Mouse (Mus musculus): Measurements from ENCODE around the gene Acsbg1. TPM values are rescaled to one million over a fixed set of nuclear protein-coding genes. Genes with fewer than 3 reads are reported as not detected.

Gene Acsbg1
- polyA plus RNA-seq, 1 experiment from 2014 or later = 1.5 TPM

GRCm38 (mm10) chr9:54639192-54639591 lies 22.5 kb downstream of the Acsbg1 start:
- Histone ChIP-seq H3K4me2 (replicated peaks) (no peak overlapping the region), H3K27me3 (no peaks in the 10 kb centered on the region), H3K27ac (no peak overlapping the region), H3K4me1 (no peaks in the 10 kb centered on the region), H3K9ac (no peak overlapping the region), H3K4me3 (no peak overlapping the region), H3K9me3 (no peaks in the 10 kb centered on the region), H3K36me3 (no peaks in the 10 kb centered on the region)
- no peak for ATAC-seq (ENCODE audit: insufficient number of reproducible peaks, insufficient read depth, low FRiP score, low TSS enrichment)
- WGBS = 45% methylated on average over 2 of the region's 2 CpGs

- H3K4me1 ChIP-seq = no peaks in the 10 kb centered on the region
- no peak for ATAC-seq (ENCODE audit: insufficient number of reproducible peaks, insufficient read depth, low FRiP score, low TSS enrichment)
- 60% methylated on average over 5 of the region's 5 CpGs for WGBS
- no peaks in the 10 kb centered on the region for H3K9me3 ChIP-seq
- H3K4me3 ChIP-seq = no peak overlapping the region
- H3K4me2 ChIP-seq (replicated peaks) = no peak overlapping the region
- H3K27ac ChIP-seq = no peak overlapping the region
- no peaks in the 10 kb centered on the region for H3K36me3 ChIP-seq
- H3K9ac ChIP-seq = no peak overlapping the region
- no peaks in the 10 kb centered on the region for H3K27me3 ChIP-seq
Observed at GRCm38 (mm10) chr9:54637510-54638314, 24.0 kb downstream of the Acsbg1 start.

GRCm38 (mm10) chr9:54633401-54633800 lies 28.3 kb downstream of the Acsbg1 start:
- Histone ChIP-seq H3K27me3 (no peaks in the 10 kb centered on the region), H3K9ac (no peak overlapping the region), H3K4me1 (no peaks in the 10 kb centered on the region), H3K9me3 (no peaks in the 10 kb centered on the region), H3K36me3 (no peaks in the 10 kb centered on the region), H3K27ac (no peak overlapping the region), H3K4me3 (no peak overlapping the region), H3K4me2 (replicated peaks) (no peak overlapping the region)
- no peak for ATAC-seq (ENCODE audit: insufficient number of reproducible peaks, insufficient read depth, low FRiP score, low TSS enrichment)
- WGBS = 76% methylated on average over 2 of the region's 2 CpGs

- no peaks in the 10 kb centered on the region for H3K27me3 ChIP-seq
- no peaks in the 10 kb centered on the region for H3K36me3 ChIP-seq
- no peaks in the 10 kb centered on the region for H3K9me3 ChIP-seq
- H3K4me1 ChIP-seq = no peaks in the 10 kb centered on the region
- no peak overlapping the region for H3K9ac ChIP-seq
- ATAC-seq (ENCODE audit: insufficient number of reproducible peaks, insufficient read depth, low FRiP score, low TSS enrichment) = no peak
- H3K27ac ChIP-seq = no peak overlapping the region
- no peak overlapping the region for H3K4me2 ChIP-seq (replicated peaks)
- H3K4me3 ChIP-seq = no peak overlapping the region
Observed at GRCm38 (mm10) chr9:54630905-54631304, 30.8 kb downstream of the Acsbg1 start.

- Histone ChIP-seq H3K27me3 (no peaks in the 10 kb centered on the region), H3K4me2 (replicated peaks) (no peak overlapping the region), H3K4me3 (no peak overlapping the region), H3K9me3 (no peaks in the 10 kb centered on the region), H3K4me1 (no peaks in the 10 kb centered on the region), H3K9ac (no peak overlapping the region), H3K27ac (no peak overlapping the region), H3K36me3 (no peaks in the 10 kb centered on the region)
- WGBS = 78% methylated on average over 5 of the region's 5 CpGs
- ATAC-seq (ENCODE audit: insufficient number of reproducible peaks, insufficient read depth, low FRiP score, low TSS enrichment) = no peak
Observed at GRCm38 (mm10) chr9:54629613-54630261, 31.9 kb downstream of the Acsbg1 start.

GRCm38 (mm10) chr9:54628752-54629151 lies 32.9 kb downstream of the Acsbg1 start:
- no peak overlapping the region for H3K4me2 ChIP-seq (replicated peaks)
- no peak overlapping the region for H3K27ac ChIP-seq
- no peaks in the 10 kb centered on the region for H3K9me3 ChIP-seq
- no peak for ATAC-seq (ENCODE audit: insufficient number of reproducible peaks, insufficient read depth, low FRiP score, low TSS enrichment)
- no peaks in the 10 kb centered on the region for H3K4me1 ChIP-seq
- H3K27me3 ChIP-seq = no peaks in the 10 kb centered on the region
- no peak overlapping the region for H3K4me3 ChIP-seq
- WGBS = 77% methylated on average over 4 of the region's 4 CpGs
- H3K36me3 ChIP-seq = no peaks in the 10 kb centered on the region
- no peak overlapping the region for H3K9ac ChIP-seq

- 94% methylated on average over 5 of the region's 5 CpGs for WGBS
- Histone ChIP-seq H3K4me3 (no peak overlapping the region), H3K9ac (no peak overlapping the region), H3K4me1 (no peaks in the 10 kb centered on the region), H3K9me3 (no peaks in the 10 kb centered on the region), H3K27me3 (no peaks in the 10 kb centered on the region), H3K4me2 (replicated peaks) (no peak overlapping the region), H3K27ac (no peak overlapping the region), H3K36me3 (no peaks in the 10 kb centered on the region)
- ATAC-seq (ENCODE audit: insufficient number of reproducible peaks, insufficient read depth, low FRiP score, low TSS enrichment) = no peak
Observed at GRCm38 (mm10) chr9:54627240-54627639, 34.4 kb downstream of the Acsbg1 start.

- Histone ChIP-seq H3K4me3 (no peak overlapping the region), H3K27me3 (no peaks in the 10 kb centered on the region), H3K27ac (no peak overlapping the region), H3K4me2 (replicated peaks) (no peak overlapping the region), H3K9me3 (no peaks in the 10 kb centered on the region), H3K36me3 (no peaks in the 10 kb centered on the region), H3K9ac (no peak overlapping the region), H3K4me1 (no peaks in the 10 kb centered on the region)
- ATAC-seq (ENCODE audit: insufficient number of reproducible peaks, insufficient read depth, low FRiP score, low TSS enrichment) = no peak
- 72% methylated on average over 13 of the region's 13 CpGs for WGBS
Observed at GRCm38 (mm10) chr9:54614182-54614850, 47.4 kb downstream of the Acsbg1 start.

- H3K9ac ChIP-seq = no peak overlapping the region
- no peaks in the 10 kb centered on the region for H3K4me1 ChIP-seq
- no peak overlapping the region for H3K4me2 ChIP-seq (replicated peaks)
- H3K36me3 ChIP-seq = no peaks in the 10 kb centered on the region
- no peak overlapping the region for H3K4me3 ChIP-seq
- no peaks in the 10 kb centered on the region for H3K9me3 ChIP-seq
- ATAC-seq (ENCODE audit: insufficient number of reproducible peaks, insufficient read depth, low FRiP score, low TSS enrichment) = no peak
- no peak overlapping the region for H3K27ac ChIP-seq
- WGBS = 82% methylated on average over 5 of the region's 5 CpGs
- no peaks in the 10 kb centered on the region for H3K27me3 ChIP-seq
Observed at GRCm38 (mm10) chr9:54612781-54613191, 48.9 kb downstream of the Acsbg1 start.

- H3K27ac ChIP-seq = no peak overlapping the region
- no peak overlapping the region for H3K4me2 ChIP-seq (replicated peaks)
- H3K9me3 ChIP-seq = no peaks in the 10 kb centered on the region
- H3K4me1 ChIP-seq = no peaks in the 10 kb centered on the region
- no peak overlapping the region for H3K4me3 ChIP-seq
- no peak for ATAC-seq (ENCODE audit: insufficient number of reproducible peaks, insufficient read depth, low FRiP score, low TSS enrichment)
- H3K9ac ChIP-seq = no peak overlapping the region
- H3K36me3 ChIP-seq = peaks cover 33% of the 10 kb centered on the region
- WGBS = 57% methylated on average over 4 of the region's 4 CpGs
- H3K27me3 ChIP-seq = no peaks in the 10 kb centered on the region
Observed at GRCm38 (mm10) chr9:54604886-54605285, 56.8 kb downstream of the Acsbg1 start.

GRCm38 (mm10) chr9:54604131-54604654 lies 57.5 kb downstream of the Acsbg1 start:
- H3K9me3 ChIP-seq = no peaks in the 10 kb centered on the region
- H3K27ac ChIP-seq = no peak overlapping the region
- peaks cover 39% of the 10 kb centered on the region for H3K36me3 ChIP-seq
- H3K4me1 ChIP-seq = no peaks in the 10 kb centered on the region
- H3K4me2 ChIP-seq (replicated peaks) = no peak overlapping the region
- ATAC-seq (ENCODE audit: insufficient number of reproducible peaks, insufficient read depth, low FRiP score, low TSS enrichment) = no peak
- WGBS = 82% methylated on average over 5 of the region's 5 CpGs
- no peak overlapping the region; the same call in 1 of the 2 replicates for H3K9ac ChIP-seq
- H3K4me3 ChIP-seq = no peak overlapping the region
- no peaks in the 10 kb centered on the region for H3K27me3 ChIP-seq

GRCm38 (mm10) chr9:54602916-54603315 lies 58.8 kb downstream of the Acsbg1 start:
- Histone ChIP-seq H3K4me1 (no peaks in the 10 kb centered on the region), H3K9me3 (no peaks in the 10 kb centered on the region), H3K27ac (no peak overlapping the region), H3K4me2 (replicated peaks) (no peak overlapping the region), H3K27me3 (no peaks in the 10 kb centered on the region), H3K4me3 (no peak overlapping the region), H3K36me3 (peaks cover 51% of the 10 kb centered on the region), H3K9ac (no peak overlapping the region)
- 85% methylated on average over 7 of the region's 7 CpGs for WGBS
- ATAC-seq (ENCODE audit: insufficient number of reproducible peaks, insufficient read depth, low FRiP score, low TSS enrichment) = no peak
